Mouse (Mus musculus) testis, adult 2 months (tissue): ENCODE measurements around the gene Map1b.

Experiments
- CTCF ChIP-seq: fragments of 200-500 bp; IDR thresholded peaks from 2 replicates; pipeline ENCODE4 v1.5.1; 2012; ENCODE audit warnings: low read depth, mild to moderate bottlenecking, inconsistent platforms, low read length, moderate library complexity; ENCODE audit not compliant: control insufficient read depth, insufficient read depth, insufficient replicate concordance
- POLR2A ChIP-seq: fragments of 200-500 bp; IDR thresholded peaks from 2 replicates; pipeline ENCODE4 v1.6.1; 2012; ENCODE audit warnings: low read depth, mild to moderate bottlenecking, inconsistent platforms, low read length, moderate library complexity; ENCODE audit not compliant: control insufficient read depth

DNA sequence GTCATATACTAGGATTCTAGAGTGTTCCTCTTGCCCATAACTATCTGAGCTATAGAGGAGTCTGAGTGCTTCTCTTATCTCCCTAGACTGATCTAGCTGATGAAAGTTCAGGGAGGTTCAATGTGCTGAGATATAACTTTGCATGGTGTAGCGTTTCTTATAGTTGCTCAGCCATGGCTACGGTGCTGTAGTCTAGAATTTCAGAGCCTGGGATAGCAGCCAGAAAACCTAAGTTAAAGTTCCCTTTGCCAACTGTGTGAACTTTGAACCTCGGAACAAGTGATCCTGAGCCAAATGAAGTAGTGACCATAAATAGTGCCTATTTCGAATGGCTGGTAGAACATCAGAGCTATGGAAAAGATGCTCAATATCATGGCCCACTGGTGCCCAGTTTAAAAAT, 56.7 kb downstream of the Map1b start:
- no peak for TF ChIP-seq CTCF
- TF ChIP-seq POLR2A = no peak
